Mouse (Mus musculus) intestine, embryonic 14.5 days (tissue): Measurements from ENCODE around the gene Prc1. TPM values are rescaled to one million over a fixed set of nuclear protein-coding genes. Genes with fewer than 3 reads are reported as not detected.

ENCODE experiments used
- ATAC-seq: fragments of 200-750 bp; cut with Nextera tagmentation; replicated peaks from 2 replicates; pipeline ENCODE4 v1.8.0; 2017; ENCODE audit warnings: low read depth, moderate number of reproducible peaks, moderate TSS enrichment, moderate library complexity; ENCODE audit not compliant: low FRiP score, low TSS enrichment
- DNase-seq: peaks from one replicate; pipeline ENCODE4 v3.0.0-alpha.2; 2018; ENCODE audit warnings: low spot score
- H3K27ac ChIP-seq: fragments of 300-500 bp; sonication (generic); 2 replicates; pipeline ENCODE4 v1.5.1; 2014; ENCODE audit warnings: low read depth, mild to moderate bottlenecking, control low read depth
- H3K27me3 ChIP-seq: fragments of 300-500 bp; sonication (generic); replicated peaks from 2 replicates; pipeline ENCODE4 v1.6.1; 2014; ENCODE audit warnings: low read length, control low read depth; ENCODE audit not compliant: control insufficient read depth, insufficient read depth
- H3K36me3 ChIP-seq: fragments of 300-500 bp; sonication (generic); 2 replicates; pipeline ENCODE4 v1.6.1; 2014; ENCODE audit warnings: low read length, control low read depth; ENCODE audit not compliant: control insufficient read depth, insufficient read depth
- H3K4me1 ChIP-seq: fragments of 300-500 bp; sonication (generic); replicated peaks from 2 replicates; pipeline ENCODE4 v1.6.1; 2014; ENCODE audit warnings: low read length, control low read depth, mixed read lengths; ENCODE audit not compliant: control insufficient read depth, insufficient read depth
- H3K4me2 ChIP-seq: fragments of 300-500 bp; sonication (generic); 2 replicates; pipeline ENCODE4 v1.6.1; 2014; ENCODE audit warnings: low read length
- H3K4me3 ChIP-seq: fragments of 300-500 bp; sonication (generic); 2 replicates; pipeline ENCODE4 v1.5.1; 2014; ENCODE audit warnings: low read depth, low read length, control low read depth, mixed read lengths
- H3K9ac ChIP-seq: fragments of 300-500 bp; sonication (generic); 2 replicates; pipeline ENCODE4 v1.6.1; 2014; ENCODE audit warnings: mild to moderate bottlenecking, low read length
- H3K9me3 ChIP-seq: fragments of 300-500 bp; sonication (generic); 2 replicates; pipeline ENCODE4 v1.6.1; 2016; ENCODE audit warnings: low read length, control low read depth; ENCODE audit not compliant: control insufficient read depth
- WGBS: fragments of 180-500 bp; shearing (Covaris S2); extraction: QIAGEN DNeasy Blood & Tissue Kit; methylation state at CpG from one replicate; pipeline ENCODE4 v1.1.7; 2014; 5-methylcytosine and 5-hydroxymethylcytosine counted together
- polyA plus RNA-seq: library from polyadenylated mRNA; unstranded; fragments of >200 nt; fragmentation: Nextera tagmentation; extraction: Ambion mirVana; gene quantifications from 2 replicates; pipeline ENCODE4 v1.2.1, GENCODE M21; 2014

Prc1 gene
- polyA plus RNA-seq, 1 experiment from 2014 or later, result 149 TPM

- Histone ChIP-seq H3K4me2 (no peak overlapping the region), H3K27me3 (no peaks in the 10 kb centered on the region), H3K27ac (no peak overlapping the region), H3K9me3 (0 out of 2 replicates have a peak, but pooled peaks cover 3% of the 10 kb centered on the region), H3K4me3 (no peak overlapping the region), H3K9ac (no peak overlapping the region), H3K36me3 (peaks cover 99% of the 10 kb centered on the region), H3K4me1 (no peaks in the 10 kb centered on the region)
- DNase-seq (no peak), ATAC-seq (no peak)
- WGBS, result 94% methylated on average over 19 of the region's 19 CpGs
These were observed 37.2 kb downstream of the Prc1 start for GRCm38 (mm10) chr7:80331433-80331832.

GRCm38 (mm10) chr7:80334848-80335247, 40.6 kb downstream of the Prc1 start:
- DNase-seq (no peak), ATAC-seq (no peak)
- Histone ChIP-seq H3K36me3 (peaks cover 77% of the 10 kb centered on the region), H3K4me2 (no peak overlapping the region), H3K27ac (no peak overlapping the region), H3K4me1 (peaks cover 13% of the 10 kb centered on the region; the same call in 1 of the 2 replicates), H3K9ac (no peak overlapping the region), H3K4me3 (no peak overlapping the region), H3K27me3 (no peaks in the 10 kb centered on the region), H3K9me3 (0 out of 2 replicates have a peak, but pooled peaks cover 3% of the 10 kb centered on the region)
- 81% methylated on average over 4 of the region's 4 CpGs for WGBS

GRCm38 (mm10) chr7:80336932-80337331, 42.7 kb downstream of the Prc1 start:
- Histone ChIP-seq H3K9me3 (0 out of 2 replicates have a peak, but pooled peaks cover 3% of the 10 kb centered on the region), H3K9ac (no peak overlapping the region), H3K27me3 (no peaks in the 10 kb centered on the region), H3K4me3 (no peak overlapping the region), H3K27ac (no peak overlapping the region), H3K4me1 (peaks cover 17% of the 10 kb centered on the region; the same call in 1 of the 2 replicates), H3K36me3 (peaks cover 56% of the 10 kb centered on the region), H3K4me2 (no peak overlapping the region)
- no peak for DNase-seq
- ATAC-seq, result no peak
- 90% methylated on average over 3 of the region's 3 CpGs for WGBS

- DNase-seq (peak; percentile 67), ATAC-seq (no peak)
- Histone ChIP-seq H3K27me3 (no peaks in the 10 kb centered on the region), H3K4me2 (peak overlapping the region; percentile 69), H3K27ac (no peak overlapping the region), H3K9ac (peak overlapping the region; percentile 49), H3K36me3 (peaks cover 32% of the 10 kb centered on the region), H3K9me3 (no peaks in the 10 kb centered on the region), H3K4me3 (peak overlapping the region; percentile 62), H3K4me1 (peaks cover 23% of the 10 kb centered on the region; the same call in 1 of the 2 replicates)
- 8% methylated on average over 17 of the region's 17 CpGs for WGBS
These were observed 45.1 kb downstream of the Prc1 start for GRCm38 (mm10) chr7:80339371-80339770.

GRCm38 (mm10) chr7:80339793-80340628, 45.8 kb downstream of the Prc1 start:
- under 1% methylated on average over 45 of the region's 45 CpGs for WGBS
- peak overlapping the region; percentile 62 for H3K4me3 ChIP-seq
- no peaks in the 10 kb centered on the region for H3K9me3 ChIP-seq
- DNase-seq (peak; percentile 98), ATAC-seq (peak; percentile 94)
- peak overlapping the region; percentile 69 for H3K4me2 ChIP-seq
- peaks cover 26% of the 10 kb centered on the region for H3K36me3 ChIP-seq
- H3K4me1 ChIP-seq, result peaks cover 23% of the 10 kb centered on the region; the same call in 1 of the 2 replicates
- H3K27ac ChIP-seq, result peak overlapping the region; percentile 85
- peak overlapping the region; percentile 49 for H3K9ac ChIP-seq
- H3K27me3 ChIP-seq, result no peaks in the 10 kb centered on the region

- peaks cover 18% of the 10 kb centered on the region for H3K36me3 ChIP-seq
- peak within 1 kb of the TSS; percentile 49 for H3K9ac ChIP-seq
- DNase-seq (peak; percentile 82), ATAC-seq (peak; percentile 59)
- 2% methylated on average over 11 of the region's 11 CpGs for WGBS
- H3K9me3 ChIP-seq, result no peaks in the 10 kb centered on the region
- peaks cover 23% of the 10 kb centered on the region; the same call in 1 of the 2 replicates for H3K4me1 ChIP-seq
- peak within 1 kb of the TSS; percentile 85 for H3K27ac ChIP-seq
- H3K27me3 ChIP-seq, result no peaks in the 10 kb centered on the region
- peak within 1 kb of the TSS; percentile 69 for H3K4me2 ChIP-seq
- H3K4me3 ChIP-seq, result peak within 1 kb of the TSS; percentile 62
These were observed 46.5 kb downstream of the Prc1 start, which contains the start of gene Unc45a for GRCm38 (mm10) chr7:80340793-80341192. Gene Unc45a, minus strand, starts transcription at chr7:80341005.

- Histone ChIP-seq H3K4me2 (no peak overlapping the region), H3K4me1 (peaks cover 23% of the 10 kb centered on the region; the same call in 1 of the 2 replicates), H3K9me3 (no peaks in the 10 kb centered on the region), H3K4me3 (no peak overlapping the region), H3K9ac (no peak overlapping the region), H3K27ac (no peak overlapping the region), H3K27me3 (no peaks in the 10 kb centered on the region), H3K36me3 (peaks cover 8% of the 10 kb centered on the region)
- ATAC-seq (no peak), DNase-seq (no peak)
- WGBS, result 81% methylated on average over 7 of the region's 7 CpGs
These were observed 47.5 kb downstream of the Prc1 start for GRCm38 (mm10) chr7:80341793-80342192.

GRCm38 (mm10) chr7:80342858-80343257, 48.6 kb downstream of the Prc1 start, which contains the start of gene Hddc3:
Gene Hddc3, plus strand, starts transcription at chr7:80343104.
- ATAC-seq (no peak; the same call in 1 of the 2 replicates), DNase-seq (peak; percentile 98)
- 2% methylated on average over 25 of the region's 25 CpGs for WGBS
- peak within 1 kb of the TSS; percentile 60 for H3K27ac ChIP-seq
- H3K9me3 ChIP-seq, result no peaks in the 10 kb centered on the region
- no peaks in the 10 kb centered on the region for H3K27me3 ChIP-seq
- H3K4me1 ChIP-seq, result peaks cover 33% of the 10 kb centered on the region; the same call in 1 of the 2 replicates
- peak within 1 kb of the TSS; percentile 56 for H3K4me3 ChIP-seq
- H3K9ac ChIP-seq, result peak within 1 kb of the TSS; percentile 78
- H3K4me2 ChIP-seq, result peak within 1 kb of the TSS; percentile 94
- H3K36me3 ChIP-seq, result no peaks in the 10 kb centered on the region
